Mouse (Mus musculus): ENCODE results near the gene Ptprm.

Gene Ptprm

DNA sequence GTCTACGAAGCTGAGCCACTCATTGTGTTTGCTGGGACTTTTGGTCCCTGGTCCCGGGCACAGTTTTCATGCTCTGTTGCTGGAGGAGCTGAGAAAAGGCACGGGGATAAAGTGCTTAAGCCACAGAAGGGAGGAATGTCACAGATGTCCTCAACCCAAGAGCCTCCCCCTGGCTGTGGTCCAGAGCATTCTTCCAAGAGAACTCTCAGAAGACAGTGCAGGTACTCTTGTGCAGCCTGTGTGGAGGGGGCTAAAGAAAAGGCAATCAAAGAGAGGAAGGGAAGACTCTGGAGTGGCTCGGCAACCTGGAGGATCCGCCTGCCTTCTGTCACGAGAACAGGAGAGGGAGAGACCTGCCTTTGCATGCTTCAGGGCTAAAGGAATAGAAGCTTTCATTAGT, 617.8 kb downstream of the Ptprm start:
- no peak for DNase-seq (ENCODE audit: low read depth, low spot score)

DNA sequence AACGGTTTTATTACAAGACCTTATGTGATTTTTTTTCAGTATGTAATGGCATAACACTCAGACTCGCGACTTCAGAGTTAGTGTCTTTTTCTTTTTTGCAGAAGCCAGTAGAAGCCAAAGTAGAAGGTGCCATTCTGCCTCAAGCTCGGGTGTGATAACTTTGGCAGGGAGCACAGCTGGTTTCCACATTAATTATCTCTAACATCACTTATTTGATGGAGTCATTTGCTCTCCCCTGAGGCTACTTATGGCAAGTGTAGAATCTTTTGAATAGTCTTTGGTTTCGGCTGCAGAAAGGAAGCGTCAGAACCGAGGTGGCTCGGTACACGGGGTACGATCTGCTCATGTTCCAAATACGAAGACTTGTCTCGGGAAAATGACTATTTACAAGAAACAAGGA, 620.7 kb downstream of the Ptprm start:
- no peak for DNase-seq (ENCODE audit: low read depth, low spot score)

DNA sequence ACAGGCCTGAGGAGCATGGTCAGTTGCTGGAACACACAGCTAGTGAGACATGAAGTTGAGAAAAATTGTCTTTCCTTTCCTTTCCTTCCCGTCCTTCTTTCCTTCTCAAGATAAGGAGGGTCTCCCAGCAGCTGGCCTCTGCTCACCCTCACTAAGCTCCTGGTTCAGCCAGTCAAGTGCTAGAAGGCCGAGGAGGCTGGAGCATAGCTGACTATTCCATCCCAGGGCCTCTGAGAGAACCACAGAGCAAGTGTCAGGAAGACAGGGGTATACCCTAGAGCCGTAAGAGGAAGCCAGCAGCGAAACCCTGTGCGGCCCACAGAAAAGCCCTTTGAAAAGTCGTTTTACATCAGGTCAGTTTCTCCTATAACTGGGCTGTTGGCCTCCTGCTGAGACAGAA, 624.3 kb downstream of the Ptprm start:
- no peak for DNase-seq (ENCODE audit: low read depth, low spot score)

- DNase-seq (ENCODE audit: low read depth, low spot score): no peak
Observed at GRCm38 (mm10) chr17:66720992-66721351, 633.3 kb downstream of the Ptprm start.

DNA sequence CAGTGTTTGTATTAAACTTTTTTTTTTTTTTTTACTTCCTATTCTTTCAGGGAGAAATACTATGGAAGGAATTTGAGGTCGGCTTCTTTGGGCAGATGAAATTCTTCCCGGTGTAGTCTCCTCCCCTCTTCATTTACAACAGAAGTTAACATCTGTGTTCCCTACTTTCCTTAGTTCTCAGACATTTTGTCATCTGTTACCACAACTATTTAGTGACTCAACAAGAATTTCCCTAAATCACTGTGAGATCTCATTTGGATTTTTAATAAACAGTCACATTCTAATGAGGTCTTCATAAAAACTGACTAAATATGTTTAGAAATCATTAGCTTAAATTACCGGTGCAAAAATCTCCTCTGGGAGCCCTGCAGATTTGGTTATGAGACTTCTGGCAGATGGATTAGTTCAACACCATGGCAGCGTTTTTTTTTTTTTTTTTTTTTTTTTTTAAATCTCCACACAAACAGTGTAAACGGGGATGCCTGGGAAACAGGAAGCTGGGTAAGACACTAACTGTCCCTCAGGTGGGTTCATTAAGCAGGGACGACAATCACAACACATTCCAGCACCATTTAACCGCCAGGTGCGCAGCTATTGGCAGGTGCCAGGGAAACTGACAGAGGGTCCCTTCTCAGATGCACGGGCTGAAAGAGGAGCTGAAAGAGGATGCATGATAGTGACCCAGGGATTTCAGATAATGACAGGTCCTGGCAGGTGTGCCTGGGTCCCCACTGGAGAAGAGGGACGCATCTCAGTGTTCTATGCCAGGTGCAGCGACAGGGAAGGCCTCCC, 633.9 kb downstream of the Ptprm start:
- DNase-seq (ENCODE audit: low read depth, low spot score): no peak

- no peak for DNase-seq (ENCODE audit: low read depth, low spot score)
Observed at GRCm38 (mm10) chr17:66712456-66713205, 641.6 kb downstream of the Ptprm start.

GRCm38 (mm10) chr17:66711221-66712016, 642.8 kb downstream of the Ptprm start:
- DNase-seq (ENCODE audit: low read depth, low spot score): no peak

DNA sequence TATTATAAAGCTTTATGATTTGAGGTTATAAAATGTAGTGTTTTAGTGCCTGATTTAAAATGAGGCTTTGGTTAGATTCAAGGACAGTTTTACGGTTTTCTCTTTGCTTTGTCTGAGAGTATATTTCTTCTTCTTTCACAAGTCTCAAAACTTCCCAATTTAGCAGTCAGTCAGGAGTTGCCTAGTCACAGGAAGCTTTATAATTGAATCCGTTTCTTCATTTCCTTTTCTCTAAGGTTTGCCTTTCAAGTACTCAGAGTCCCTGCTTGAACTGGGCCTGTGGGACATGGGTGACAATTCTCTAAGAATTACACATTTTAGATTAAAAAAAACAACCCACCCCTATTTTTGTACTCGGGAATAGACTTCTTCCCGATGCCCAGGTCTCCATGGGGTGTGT, 643.7 kb downstream of the Ptprm start:
- DNase-seq (ENCODE audit: low read depth, low spot score): no peak

GRCm38 (mm10) chr17:66708748-66709147, 645.5 kb downstream of the Ptprm start:
- DNase-seq (ENCODE audit: low read depth, low spot score): no peak

DNA sequence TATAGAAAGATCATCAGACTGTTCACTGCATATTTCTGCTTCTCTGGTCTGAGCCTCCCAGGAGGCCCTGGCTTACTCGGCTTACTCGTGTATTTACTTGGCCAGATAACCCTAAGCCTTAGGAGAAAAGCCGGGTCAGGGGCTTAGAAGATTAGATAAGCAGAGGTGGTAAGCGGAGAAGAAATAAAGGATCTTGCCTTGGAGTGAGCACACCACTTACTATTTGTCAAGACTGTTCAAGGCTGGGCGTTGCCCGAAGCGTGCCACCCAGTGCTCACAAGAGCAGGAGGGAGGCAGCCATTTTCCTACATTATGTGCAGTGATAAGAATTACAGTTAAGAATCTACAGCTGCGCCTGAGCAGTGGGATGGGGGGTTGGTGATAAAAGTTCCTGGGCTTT, 646.6 kb downstream of the Ptprm start:
- DNase-seq (ENCODE audit: low read depth, low spot score): peak; percentile 60

DNA sequence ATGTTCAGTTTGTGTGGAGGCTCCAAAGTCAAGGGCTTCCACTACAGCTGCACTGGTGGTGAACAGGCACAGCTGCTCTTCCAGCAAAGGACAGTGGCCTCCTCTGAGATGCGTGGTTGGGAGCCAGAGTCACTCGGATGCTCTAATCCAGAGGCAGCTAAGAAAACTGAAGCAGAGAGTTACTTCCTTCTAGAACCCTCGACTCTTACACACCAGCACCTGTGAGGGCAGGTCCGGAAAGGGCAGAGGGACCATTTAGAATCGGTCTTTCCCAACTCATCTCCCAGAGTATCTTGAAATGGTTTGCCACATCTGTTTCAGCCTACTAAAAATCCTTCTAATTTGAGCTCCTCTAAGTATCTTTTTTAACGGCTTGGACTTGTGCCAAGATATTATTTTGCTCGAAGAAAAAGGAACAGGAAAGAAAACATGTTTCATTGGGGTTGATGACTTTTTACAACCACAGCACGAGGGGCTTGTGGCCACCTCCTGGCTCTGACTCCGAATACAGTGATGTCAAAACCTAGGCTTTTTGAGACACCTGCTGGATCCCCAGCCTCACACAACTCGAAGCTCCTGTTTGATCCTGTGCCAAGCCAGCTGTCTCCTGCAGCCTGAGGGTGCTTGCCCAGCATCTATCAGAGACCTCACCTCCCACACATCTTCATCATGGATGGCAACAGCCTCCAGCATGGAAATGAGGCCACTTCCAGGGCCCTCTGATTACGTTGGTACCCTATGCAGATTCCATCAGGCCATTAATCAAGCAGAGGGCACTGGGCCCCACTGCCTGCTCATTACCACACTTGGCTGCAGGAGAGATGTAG, 652.7 kb downstream of the Ptprm start:
- DNase-seq (ENCODE audit: low read depth, low spot score): no peak

DNA sequence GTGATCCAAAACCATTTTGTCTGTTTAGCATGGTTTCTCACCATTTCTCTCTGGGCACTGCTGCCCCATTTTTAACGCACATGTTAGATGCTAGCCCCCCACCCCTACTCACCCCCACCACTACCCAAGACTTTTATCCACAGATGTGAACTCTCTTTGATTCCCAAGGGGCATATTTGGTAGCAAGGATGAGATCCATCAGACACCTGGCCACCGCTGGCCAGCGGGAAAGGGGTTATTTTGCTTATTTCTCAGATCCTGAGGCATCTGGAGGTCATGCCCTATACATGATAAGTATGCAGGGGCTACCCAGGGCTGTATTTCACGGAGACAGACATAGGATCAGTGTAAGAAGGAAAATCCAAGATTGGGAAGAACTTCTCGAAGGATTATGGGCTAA, 654.4 kb downstream of the Ptprm start:
- DNase-seq (ENCODE audit: low read depth, low spot score): no peak

GRCm38 (mm10) chr17:66697650-66698049, 656.6 kb downstream of the Ptprm start:
- DNase-seq (ENCODE audit: low read depth, low spot score): no peak

GRCm38 (mm10) chr17:66696531-66697172, 657.6 kb downstream of the Ptprm start:
- DNase-seq (ENCODE audit: low read depth, low spot score): no peak

DNA sequence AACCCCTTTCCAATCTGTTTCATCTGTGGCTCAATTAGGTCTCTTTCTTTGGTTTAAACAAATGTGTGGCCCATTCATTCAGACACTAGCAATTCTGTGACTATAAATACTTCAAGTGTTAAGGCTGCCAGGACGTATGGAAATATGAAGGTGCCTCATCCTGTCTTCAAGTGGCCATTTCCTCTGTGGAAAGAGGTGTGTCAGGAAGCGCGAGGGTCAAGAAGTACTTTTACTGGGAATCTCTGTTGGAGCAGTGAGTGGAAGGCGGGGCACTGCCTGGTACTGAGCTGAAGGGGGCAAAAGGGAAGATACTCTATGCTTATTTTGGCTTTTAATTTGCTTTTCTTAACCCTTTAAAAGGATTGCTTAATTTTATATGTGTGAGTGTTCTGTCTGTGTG, 659.9 kb downstream of the Ptprm start:
- DNase-seq (ENCODE audit: low read depth, low spot score): no peak

DNA sequence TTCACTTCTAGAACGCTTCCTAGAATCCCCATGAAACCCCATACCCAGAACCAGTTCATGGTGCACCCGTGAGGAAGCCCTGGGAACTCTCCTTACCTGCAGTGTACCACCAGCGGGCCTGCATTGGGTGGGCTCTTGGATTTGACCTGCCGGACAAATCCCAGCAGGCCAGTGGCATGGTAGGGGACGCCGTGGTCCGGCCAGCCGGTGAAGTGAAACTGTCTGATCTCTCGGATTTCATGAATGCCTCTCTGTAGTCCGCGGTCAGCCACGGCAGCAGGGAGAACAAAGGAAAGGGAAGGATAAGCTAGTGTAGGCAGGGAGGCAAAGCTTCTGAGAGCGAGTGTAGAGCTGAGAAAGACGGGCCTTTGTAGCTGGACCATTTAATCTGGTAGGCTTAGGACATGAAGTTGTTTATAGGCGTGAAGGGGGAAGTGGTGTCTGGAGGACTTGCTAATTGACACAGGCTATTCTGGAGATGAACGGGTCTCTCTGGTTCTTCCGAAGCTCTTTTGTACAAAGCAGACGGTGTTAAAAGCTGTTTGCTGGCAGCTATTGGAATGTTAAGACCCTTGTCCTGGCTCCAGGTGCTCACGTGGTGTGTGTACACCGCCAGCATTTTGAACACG, 660.5 kb downstream of the Ptprm start:
- DNase-seq (ENCODE audit: low read depth, low spot score): no peak

- DNase-seq (ENCODE audit: low read depth, low spot score): no peak
Observed at GRCm38 (mm10) chr17:66692941-66693675, 661.1 kb downstream of the Ptprm start.

- DNase-seq (ENCODE audit: low read depth, low spot score): no peak
Observed at GRCm38 (mm10) chr17:66688179-66688578, 666.1 kb downstream of the Ptprm start.

DNA sequence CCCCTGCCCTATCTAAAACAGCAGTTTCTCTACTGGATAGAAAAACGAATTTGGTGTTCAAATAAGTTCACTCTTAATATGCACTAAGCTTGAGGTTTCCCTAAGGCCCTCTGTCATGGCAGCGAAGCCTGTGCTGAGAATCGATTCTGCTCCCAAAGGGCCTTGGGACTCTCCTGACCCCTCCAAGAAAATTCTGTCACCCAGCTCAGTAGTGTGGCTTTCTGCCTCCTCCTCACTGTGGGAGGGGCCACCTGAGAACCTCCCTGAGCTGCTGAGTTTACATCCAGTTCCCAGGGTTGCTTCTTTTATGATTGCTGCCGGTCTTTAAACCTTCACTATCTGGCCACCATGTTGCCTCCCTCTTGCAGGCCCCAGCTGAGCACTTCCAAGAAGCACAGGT, 666.7 kb downstream of the Ptprm start:
- DNase-seq (ENCODE audit: low read depth, low spot score): no peak
